Mouse (Mus musculus): Measurements from ENCODE around the gene Stat6.

GRCm38 (mm10) chr10:127708850-127709370 lies 66.1 kb downstream of the Stat6 start:
- TF ChIP-seq CTCF (IDR thresholded peaks at IDR 0.05; ENCODE audit: low read depth) (no peak), EP300 (IDR thresholded peaks at IDR 0.05; ENCODE audit: low read depth) (no peak)

Data from liver, postnatal 0 days (tissue).